Mouse (Mus musculus) E14TG2a.4 (cell line): ENCODE results near the gene Brf1.
A peak's percentile ranks its signal among the peaks of the same experiment; 100 is the strongest.

Source experiments
- H3K27me3 ChIP-seq: 2 replicates; pipeline ENCODE4 v1.6.1; 2014; ENCODE audit warnings: low read length, control low read depth; ENCODE audit not compliant: insufficient read depth
- H3K36me3 ChIP-seq: 2 replicates; pipeline ENCODE4 v1.6.1; 2014; ENCODE audit warnings: low read length, control low read depth; ENCODE audit not compliant: insufficient read depth
- H3K4me1 ChIP-seq: replicated peaks from 2 replicates; pipeline ENCODE4 v1.6.1; 2014; ENCODE audit warnings: low read depth, low read length, control low read depth
- H3K4me3 ChIP-seq: replicated peaks from 2 replicates; pipeline ENCODE4 v1.5.1; 2014; ENCODE audit warnings: mild to moderate bottlenecking, low read length
- H3K9me3 ChIP-seq: 2 replicates; pipeline ENCODE4 v1.6.1; 2014; ENCODE audit warnings: low read length, control low read depth
- CTCF ChIP-seq: conservative IDR thresholded peaks from 2 replicates; pipeline ENCODE4 v1.5.1; 2014; ENCODE audit warnings: low read length
- NANOG ChIP-seq: IDR thresholded peaks from 2 replicates; pipeline ENCODE4 v1.6.1; 2014; ENCODE audit warnings: borderline replicate concordance, low read length, mixed read lengths
- POU5F1 ChIP-seq: IDR thresholded peaks from 2 replicates; pipeline ENCODE4 v1.6.1; 2014; ENCODE audit warnings: low read length, borderline replicate concordance

Brf1 gene

GRCm38 (mm10) chr12:112999569-113000293 lies 773 bp downstream of the Brf1 start:
- H3K36me3 ChIP-seq = peaks cover 25% of the 10 kb centered on the region
- peak overlapping the region; percentile 91 for H3K4me3 ChIP-seq
- peaks cover 30% of the 10 kb centered on the region for H3K4me1 ChIP-seq
- H3K9me3 ChIP-seq = peaks cover 9% of the 10 kb centered on the region
- TF ChIP-seq CTCF = no peak
- TF ChIP-seq POU5F1 = no peak
- peaks cover 18% of the 10 kb centered on the region for H3K27me3 ChIP-seq

GRCm38 (mm10) chr12:112994153-112994552 lies 6.4 kb downstream of the Brf1 start:
- peaks cover 10% of the 10 kb centered on the region for H3K27me3 ChIP-seq
- no peak for TF ChIP-seq NANOG
- no peak for TF ChIP-seq CTCF
- no peak overlapping the region for H3K4me3 ChIP-seq
- H3K36me3 ChIP-seq = peaks cover 55% of the 10 kb centered on the region
- peaks cover 10% of the 10 kb centered on the region for H3K4me1 ChIP-seq
- H3K9me3 ChIP-seq = peaks cover 9% of the 10 kb centered on the region

GRCm38 (mm10) chr12:112991444-112991843 lies 9.1 kb downstream of the Brf1 start:
- H3K9me3 ChIP-seq = peaks cover 9% of the 10 kb centered on the region
- no peak for TF ChIP-seq CTCF
- TF ChIP-seq POU5F1 = no peak
- no peak for TF ChIP-seq NANOG
- H3K27me3 ChIP-seq = no peaks in the 10 kb centered on the region
- no peak overlapping the region for H3K4me3 ChIP-seq
- peaks cover 61% of the 10 kb centered on the region for H3K36me3 ChIP-seq
- no peaks in the 10 kb centered on the region for H3K4me1 ChIP-seq

- Histone ChIP-seq H3K36me3 (peaks cover 61% of the 10 kb centered on the region), H3K4me1 (no peaks in the 10 kb centered on the region), H3K4me3 (no peak overlapping the region), H3K9me3 (peaks cover 5% of the 10 kb centered on the region), H3K27me3 (no peaks in the 10 kb centered on the region)
- TF ChIP-seq NANOG (no peak), POU5F1 (no peak), CTCF (no peak)
Measured at GRCm38 (mm10) chr12:112990706-112991405, 9.6 kb downstream of the Brf1 start.

GRCm38 (mm10) chr12:112987877-112988276 lies 12.6 kb downstream of the Brf1 start:
- no peaks in the 10 kb centered on the region for H3K4me1 ChIP-seq
- no peaks in the 10 kb centered on the region for H3K9me3 ChIP-seq
- no peak overlapping the region for H3K4me3 ChIP-seq
- peaks cover 70% of the 10 kb centered on the region for H3K36me3 ChIP-seq
- no peaks in the 10 kb centered on the region for H3K27me3 ChIP-seq
- TF ChIP-seq NANOG (no peak), CTCF (peak; percentile 80), POU5F1 (no peak)

GRCm38 (mm10) chr12:112985346-112985745 lies 15.2 kb downstream of the Brf1 start:
- Histone ChIP-seq H3K4me1 (no peaks in the 10 kb centered on the region; the same call in 1 of the 2 replicates), H3K4me3 (no peak overlapping the region), H3K27me3 (no peaks in the 10 kb centered on the region), H3K36me3 (peaks cover 76% of the 10 kb centered on the region), H3K9me3 (no peaks in the 10 kb centered on the region)
- TF ChIP-seq CTCF (peak; percentile 48), NANOG (no peak), POU5F1 (no peak)

- H3K36me3 ChIP-seq = peaks cover 89% of the 10 kb centered on the region
- peaks cover 14% of the 10 kb centered on the region for H3K4me1 ChIP-seq
- no peaks in the 10 kb centered on the region for H3K9me3 ChIP-seq
- TF ChIP-seq CTCF = no peak
- no peak for TF ChIP-seq NANOG
- TF ChIP-seq POU5F1 = no peak
- H3K27me3 ChIP-seq = no peaks in the 10 kb centered on the region
- no peak overlapping the region for H3K4me3 ChIP-seq
Measured at GRCm38 (mm10) chr12:112982031-112982430, 18.5 kb downstream of the Brf1 start.

GRCm38 (mm10) chr12:112977156-112977555 lies 23.3 kb downstream of the Brf1 start:
- Histone ChIP-seq H3K4me1 (peaks cover 21% of the 10 kb centered on the region), H3K36me3 (peaks cover 76% of the 10 kb centered on the region), H3K9me3 (no peaks in the 10 kb centered on the region), H3K4me3 (peak overlapping the region; percentile 90), H3K27me3 (no peaks in the 10 kb centered on the region)
- TF ChIP-seq POU5F1 (no peak), CTCF (no peak), NANOG (no peak)
